Mouse (Mus musculus): ENCODE data around the gene Tmeff2.

The Tmeff2 gene

GRCm38 (mm10) chr1:51107299-51107698, 206.9 kb downstream of the Tmeff2 start:
- DNase-seq (ENCODE audit: low spot score): no peak

- DNase-seq (ENCODE audit: low spot score): no peak
Measured at GRCm38 (mm10) chr1:51114721-51115120, 214.3 kb downstream of the Tmeff2 start.

- DNase-seq (ENCODE audit: low spot score): no peak
Measured at GRCm38 (mm10) chr1:51115761-51116160, 215.3 kb downstream of the Tmeff2 start.

GRCm38 (mm10) chr1:51117830-51118229, 217.4 kb downstream of the Tmeff2 start:
- DNase-seq (ENCODE audit: low spot score): no peak

GRCm38 (mm10) chr1:51125671-51126424, 225.4 kb downstream of the Tmeff2 start:
- no peak for DNase-seq (ENCODE audit: low spot score)

- no peak for DNase-seq (ENCODE audit: low spot score)
Measured at GRCm38 (mm10) chr1:51126425-51126765, 225.9 kb downstream of the Tmeff2 start.

GRCm38 (mm10) chr1:51136792-51137191, 236.3 kb downstream of the Tmeff2 start:
- DNase-seq (ENCODE audit: low spot score): no peak

GRCm38 (mm10) chr1:51139605-51140004, 239.2 kb downstream of the Tmeff2 start:
- DNase-seq (ENCODE audit: low spot score): no peak

- no peak for DNase-seq (ENCODE audit: low spot score)
Measured at GRCm38 (mm10) chr1:51141381-51141780, 240.9 kb downstream of the Tmeff2 start.

GRCm38 (mm10) chr1:51142729-51143128, 242.3 kb downstream of the Tmeff2 start:
- DNase-seq (ENCODE audit: low spot score): no peak

GRCm38 (mm10) chr1:51145693-51146092, 245.2 kb downstream of the Tmeff2 start:
- DNase-seq (ENCODE audit: low spot score): no peak

GRCm38 (mm10) chr1:51148481-51149137, 248.2 kb downstream of the Tmeff2 start:
- DNase-seq (ENCODE audit: low spot score): no peak

GRCm38 (mm10) chr1:51149488-51149887, 249.0 kb downstream of the Tmeff2 start:
- DNase-seq (ENCODE audit: low spot score): no peak

- no peak for DNase-seq (ENCODE audit: low spot score)
Measured at GRCm38 (mm10) chr1:51149890-51150289, 249.4 kb downstream of the Tmeff2 start.

- no peak for DNase-seq (ENCODE audit: low spot score)
Measured at GRCm38 (mm10) chr1:51152017-51152416, 251.6 kb downstream of the Tmeff2 start.

- DNase-seq (ENCODE audit: low spot score): no peak
Measured at GRCm38 (mm10) chr1:51152856-51153255, 252.4 kb downstream of the Tmeff2 start.

- no peak for DNase-seq (ENCODE audit: low spot score)
Measured at GRCm38 (mm10) chr1:51184276-51184675, 283.8 kb downstream of the Tmeff2 start.

GRCm38 (mm10) chr1:51189008-51189407, 288.6 kb downstream of the Tmeff2 start:
- DNase-seq (ENCODE audit: low spot score): no peak

- DNase-seq (ENCODE audit: low spot score): no peak
Measured at GRCm38 (mm10) chr1:51191253-51191652, 290.8 kb downstream of the Tmeff2 start.

- peak; percentile 16 for DNase-seq (ENCODE audit: low spot score)
Measured at GRCm38 (mm10) chr1:51191872-51192613, 291.6 kb downstream of the Tmeff2 start.

- DNase-seq (ENCODE audit: low spot score): no peak
Measured at GRCm38 (mm10) chr1:51199088-51199830, 298.8 kb downstream of the Tmeff2 start.

GRCm38 (mm10) chr1:51199954-51200353, 299.5 kb downstream of the Tmeff2 start:
- DNase-seq (ENCODE audit: low spot score): no peak

All from ovary, adult 18-20 months (tissue).